Mouse (Mus musculus): ENCODE data around the gene Phf21b.
"Not testable (repeated sequence)": the region's sequence is repeated elsewhere in the genome, so short reads cannot be mapped to it uniquely, and the experiment has no call there.

The Phf21b gene

GRCm38 (mm10) chr15:84856006-84856995 is at the start of gene Phf21b:
Gene Phf21b, minus strand, starts transcription at chr15:84856049.
- peak; percentile 60 to 84 for DNase-seq (ENCODE audit: low spot score in 2 of 2)

GRCm38 (mm10) chr15:84903843-84904385 is 48.1 kb upstream of the Phf21b start:
- no peak for DNase-seq (ENCODE audit: low spot score in 2 of 2)

- DNase-seq (ENCODE audit: low spot score in 2 of 2) = no peak
These were observed 42.2 kb upstream of the Phf21b start for GRCm38 (mm10) chr15:84898077-84898476.

GRCm38 (mm10) chr15:84896664-84897063 is 40.8 kb upstream of the Phf21b start:
- no peak for DNase-seq (ENCODE audit: low spot score in 2 of 2)

GRCm38 (mm10) chr15:84896216-84896615 is 40.4 kb upstream of the Phf21b start:
- DNase-seq (ENCODE audit: low spot score in 2 of 2) = not testable (repeated sequence)

GRCm38 (mm10) chr15:84891658-84892057 is 35.8 kb upstream of the Phf21b start:
- peak; percentile 3 to 34 for DNase-seq (ENCODE audit: low spot score in 2 of 2)

- DNase-seq (ENCODE audit: low spot score in 2 of 2) = no peak
These were observed 35.4 kb upstream of the Phf21b start for GRCm38 (mm10) chr15:84891246-84891645.

- DNase-seq (ENCODE audit: low spot score in 2 of 2) = no peak
These were observed 32.2 kb upstream of the Phf21b start for GRCm38 (mm10) chr15:84888066-84888465.

GRCm38 (mm10) chr15:84877029-84877815 is 21.4 kb upstream of the Phf21b start:
- no peak for DNase-seq (ENCODE audit: low spot score in 2 of 2)

- no peak for DNase-seq (ENCODE audit: low spot score in 2 of 2)
These were observed 18.0 kb upstream of the Phf21b start for GRCm38 (mm10) chr15:84873867-84874266.

- no peak for DNase-seq (ENCODE audit: low spot score in 2 of 2)
These were observed 17.2 kb upstream of the Phf21b start for GRCm38 (mm10) chr15:84873079-84873478.

GRCm38 (mm10) chr15:84871802-84872201 is 16.0 kb upstream of the Phf21b start:
- DNase-seq (ENCODE audit: low spot score in 2 of 2) = no peak

- no peak for DNase-seq (ENCODE audit: low spot score in 2 of 2)
These were observed 6.1 kb upstream of the Phf21b start for GRCm38 (mm10) chr15:84861911-84862310.

- no peak for DNase-seq (ENCODE audit: low spot score in 2 of 2)
These were observed 1.8 kb upstream of the Phf21b start for GRCm38 (mm10) chr15:84857623-84858022.

GRCm38 (mm10) chr15:84854921-84855901 is 638 bp downstream of the Phf21b start:
- DNase-seq (ENCODE audit: low spot score in 2 of 2) = peak; percentile 17 to 18

GRCm38 (mm10) chr15:84854171-84854811 is 1.6 kb downstream of the Phf21b start:
- DNase-seq (ENCODE audit: low spot score in 2 of 2) = no peak

GRCm38 (mm10) chr15:84853261-84854137 is 2.4 kb downstream of the Phf21b start:
- peak; percentile 10 to 23 for DNase-seq (ENCODE audit: low spot score in 2 of 2)

GRCm38 (mm10) chr15:84852457-84853070 is 3.3 kb downstream of the Phf21b start:
- DNase-seq (ENCODE audit: low spot score in 2 of 2) = no peak

- DNase-seq (ENCODE audit: low spot score in 2 of 2) = no peak
These were observed 5.5 kb downstream of the Phf21b start for GRCm38 (mm10) chr15:84850321-84850720.
